Mouse (Mus musculus) myocyte (in vitro differentiated cells): ENCODE measurements around the gene Zbtb43. TPM values are rescaled to one million over a fixed set of nuclear protein-coding genes. Genes with fewer than 3 reads are reported as not detected.

Source experiments
- H3K27me3 ChIP-seq: one replicate; pipeline ENCODE4 v1.6.1; 2011; ENCODE audit not compliant: control insufficient read depth, insufficient read depth, insufficient read length
- H3K36me3 ChIP-seq: one replicate; pipeline ENCODE4 v1.6.1; 2011; ENCODE audit not compliant: control insufficient read depth, insufficient read depth
- H3K4me2 ChIP-seq: one replicate; pipeline ENCODE4 v1.6.1; 2011; ENCODE audit warnings: low read depth, control low read depth
- H3K4me3 ChIP-seq: one replicate; pipeline ENCODE4 v1.5.1; 2011; ENCODE audit warnings: mild to moderate bottlenecking, control low read depth, moderate library complexity
- H3K79me2 ChIP-seq: one replicate; pipeline ENCODE4 v1.6.1; 2011; ENCODE audit not compliant: control insufficient read depth, insufficient read depth
- H3ac ChIP-seq: one replicate; pipeline ENCODE4 v1.6.1; 2011; ENCODE audit not compliant: control insufficient read depth, insufficient read length
- CEBPB ChIP-seq: IDR thresholded peaks from 2 replicates; pipeline ENCODE4 v1.6.1; 2011; ENCODE audit warnings: mild to moderate bottlenecking, moderate library complexity; ENCODE audit not compliant: poor library complexity, insufficient read depth, severe bottlenecking
- E2F4 ChIP-seq: IDR thresholded peaks from one replicate; pipeline ENCODE4 v1.6.1; 2011; ENCODE audit warnings: mild to moderate bottlenecking, control low read depth, moderate library complexity; ENCODE audit not compliant: insufficient read depth
- MAX ChIP-seq: IDR thresholded peaks from one replicate; pipeline ENCODE4 v1.6.1; 2011; ENCODE audit warnings: low read depth, mild to moderate bottlenecking, control low read depth
- MYOD1 ChIP-seq, 3 experiments: IDR thresholded peaks; one replicate each; pipeline ENCODE4 v1.6.1; 2011; ENCODE audit warnings: control low read depth in 2 of 3, low read depth in 2 of 3, mild to moderate bottlenecking in 2 of 3, moderate library complexity in 1 of 3; ENCODE audit not compliant: insufficient read length in 2 of 3, control insufficient read depth in 1 of 3
- MYOG ChIP-seq, 3 experiments: IDR thresholded peaks; one replicate each; pipeline ENCODE4 v1.6.1; 2011; ENCODE audit warnings: control low read depth in 2 of 3, low read depth in 2 of 3, mild to moderate bottlenecking in 2 of 3; ENCODE audit not compliant: insufficient read length in 2 of 3, control insufficient read depth in 1 of 3, insufficient read depth in 1 of 3
- POLR2A ChIP-seq: IDR thresholded peaks from one replicate; pipeline ENCODE4 v1.6.1; 2011; ENCODE audit warnings: low read depth, mild to moderate bottlenecking, control low read depth, moderate library complexity; ENCODE audit not compliant: insufficient read length
- POLR2AphosphoS2 ChIP-seq: IDR thresholded peaks from one replicate; pipeline ENCODE4 v1.6.1; 2011; ENCODE audit warnings: low read depth, control low read depth; ENCODE audit not compliant: insufficient read length
- REST ChIP-seq: IDR thresholded peaks from one replicate; pipeline ENCODE4 v1.6.1; 2011; ENCODE audit warnings: mild to moderate bottlenecking, control low read depth, moderate library complexity; ENCODE audit not compliant: insufficient read depth, insufficient read length
- SRF ChIP-seq: IDR thresholded peaks from one replicate; pipeline ENCODE4 v1.6.1; 2011; ENCODE audit warnings: low read depth; ENCODE audit not compliant: control insufficient read depth, insufficient read length
- TCF12 ChIP-seq: IDR thresholded peaks from one replicate; pipeline ENCODE4 v1.6.1; 2011; ENCODE audit warnings: mild to moderate bottlenecking, control low read depth; ENCODE audit not compliant: poor library complexity, insufficient read depth, severe bottlenecking
- TCF3 ChIP-seq: IDR thresholded peaks from one replicate; pipeline ENCODE4 v1.6.1; 2011; ENCODE audit warnings: low read depth, control low read depth; ENCODE audit not compliant: insufficient read length
- USF1 ChIP-seq: IDR thresholded peaks from one replicate; pipeline ENCODE4 v1.6.1; 2011; ENCODE audit warnings: low read depth, mild to moderate bottlenecking, control low read depth, moderate library complexity
- polyA plus RNA-seq: library from polyadenylated mRNA; unstranded; fragments of >200 nt; fragmentation: generic; extraction: Trizol; gene quantifications from one replicate; pipeline ENCODE4 v1.2.1, GENCODE M21; 2012; ENCODE audit warnings: missing spikeins

The Zbtb43 gene
- polyA plus RNA-seq, 1 experiment = 10.5 TPM

DNA sequence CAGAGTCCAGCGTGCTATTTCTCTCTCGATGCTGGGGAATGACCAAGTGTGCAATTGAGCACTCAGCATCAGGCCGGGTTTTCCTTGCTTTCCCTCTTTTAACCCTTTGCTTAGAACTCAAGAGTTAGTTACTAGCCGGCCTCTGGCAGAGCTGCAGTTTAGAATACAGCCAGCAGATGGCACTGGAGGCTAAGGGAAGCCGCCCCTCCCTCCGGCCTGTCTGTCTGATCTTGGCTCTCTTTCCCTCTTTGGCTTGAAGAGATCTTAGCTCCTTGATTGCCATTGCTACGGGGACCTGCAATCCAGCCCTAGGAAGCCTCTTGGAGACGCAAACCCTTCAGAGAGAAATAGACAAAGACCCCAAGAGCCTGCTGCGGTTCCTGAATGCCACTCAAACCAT, 18.5 kb upstream of the Zbtb43 start:
- no peak for TF ChIP-seq MYOG (IDR thresholded peaks at IDR 0.05; ENCODE audit: control insufficient read depth in 1 of 3, insufficient read depth in 1 of 3, insufficient read length in 2 of 3, low read depth in 2 of 3)
- no peak for TF ChIP-seq REST
- no peak for TF ChIP-seq TCF3
- no peak for TF ChIP-seq MYOD1 (IDR thresholded peaks at IDR 0.05; ENCODE audit: control insufficient read depth in 1 of 3, insufficient read length in 2 of 3, low read depth in 2 of 3)
- no peak for TF ChIP-seq MAX
- TF ChIP-seq POLR2A = no peak
- no peak for TF ChIP-seq TCF12
- no peak for TF ChIP-seq CEBPB
- no peak for TF ChIP-seq POLR2AphosphoS2
- TF ChIP-seq SRF = no peak
- no peak for TF ChIP-seq E2F4
- TF ChIP-seq USF1 = no peak
- Histone ChIP-seq H3K27me3 (peaks cover 15% of the 10 kb centered on the region), H3ac (no peak overlapping the region), H3K4me3 (no peak overlapping the region), H3K36me3 (no peaks in the 10 kb centered on the region), H3K4me2 (no peak overlapping the region), H3K79me2 (no peaks in the 10 kb centered on the region)

DNA sequence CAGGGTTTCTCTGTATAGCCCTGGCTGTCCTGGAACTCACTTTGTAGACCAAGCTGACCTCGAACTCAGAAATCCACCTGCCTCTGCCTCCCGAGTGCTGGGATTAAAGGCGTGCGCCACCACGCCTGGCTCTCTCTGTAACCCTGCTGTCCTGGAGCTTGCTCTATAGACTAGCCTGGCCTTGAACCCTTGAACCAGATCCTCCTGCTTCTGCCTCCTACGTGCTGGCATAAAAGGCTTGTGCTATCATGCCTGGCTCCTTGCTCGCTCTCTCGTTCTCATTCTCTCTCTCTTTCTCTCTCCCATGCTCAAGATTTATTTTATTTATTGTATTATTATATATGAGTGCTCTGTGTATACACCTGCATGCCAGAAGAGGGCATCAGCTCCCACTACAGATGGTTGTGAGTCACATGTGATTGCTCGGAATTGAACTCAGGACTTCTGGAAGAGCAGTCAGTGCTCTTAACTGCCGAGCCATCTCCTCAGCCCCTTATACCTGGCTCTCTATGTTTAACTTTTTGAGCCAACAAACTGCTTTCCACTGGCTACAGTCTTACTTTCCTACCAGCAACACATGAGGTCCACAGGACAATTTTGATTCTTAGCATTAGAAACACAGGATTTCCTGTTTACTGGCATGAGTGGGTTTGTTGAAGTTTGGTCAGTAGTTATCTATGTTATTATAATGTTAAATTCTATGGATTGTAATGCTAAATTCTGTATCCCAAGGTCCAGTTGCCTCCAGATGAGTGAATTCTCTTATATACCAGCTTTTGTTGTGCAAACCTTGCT, 9.8 kb upstream of the Zbtb43 start:
- H3K27me3 ChIP-seq = peaks cover 40% of the 10 kb centered on the region
- H3ac ChIP-seq = no peak overlapping the region
- H3K4me3 ChIP-seq = no peak overlapping the region
- TF ChIP-seq POLR2AphosphoS2 (no peak), MAX (no peak), POLR2A (no peak), MYOD1 (IDR thresholded peaks at IDR 0.05; ENCODE audit: control insufficient read depth in 1 of 3, insufficient read length in 2 of 3, low read depth in 2 of 3) (no peak), E2F4 (no peak), MYOG (IDR thresholded peaks at IDR 0.05; ENCODE audit: control insufficient read depth in 1 of 3, insufficient read depth in 1 of 3, insufficient read length in 2 of 3, low read depth in 2 of 3) (no peak), REST (no peak)
- H3K36me3 ChIP-seq = no peaks in the 10 kb centered on the region
- H3K79me2 ChIP-seq = no peaks in the 10 kb centered on the region
- H3K4me2 ChIP-seq = no peak overlapping the region

DNA sequence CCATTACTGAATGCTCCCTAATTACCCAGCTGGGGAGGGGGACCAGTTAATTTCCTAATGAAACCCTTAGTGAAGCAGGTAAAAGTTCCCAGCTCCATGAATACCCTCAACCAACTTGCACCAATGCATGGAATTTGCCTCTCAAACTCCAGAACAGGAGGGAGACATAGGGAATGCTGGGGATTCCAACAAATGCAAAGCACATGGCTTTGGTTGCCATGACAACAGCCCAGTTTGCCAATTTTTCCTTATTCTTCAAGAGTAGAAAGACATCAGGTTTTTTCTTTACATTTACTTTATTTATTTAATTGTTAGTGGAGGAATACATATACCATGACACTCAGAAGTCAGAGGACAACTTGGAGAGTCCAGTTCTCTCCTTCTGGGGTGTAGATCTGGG, 7.6 kb upstream of the Zbtb43 start:
- H3K36me3 ChIP-seq = no peaks in the 10 kb centered on the region
- no peak overlapping the region for H3ac ChIP-seq
- no peak overlapping the region for H3K4me3 ChIP-seq
- H3K4me2 ChIP-seq = no peak overlapping the region
- TF ChIP-seq TCF12 (no peak), POLR2AphosphoS2 (no peak), MYOG (IDR thresholded peaks at IDR 0.05; ENCODE audit: control insufficient read depth in 1 of 3, insufficient read depth in 1 of 3, insufficient read length in 2 of 3, low read depth in 2 of 3) (no peak), CEBPB (no peak), POLR2A (no peak), REST (no peak), SRF (no peak)
- peaks cover 34% of the 10 kb centered on the region for H3K27me3 ChIP-seq
- H3K79me2 ChIP-seq = no peaks in the 10 kb centered on the region

DNA sequence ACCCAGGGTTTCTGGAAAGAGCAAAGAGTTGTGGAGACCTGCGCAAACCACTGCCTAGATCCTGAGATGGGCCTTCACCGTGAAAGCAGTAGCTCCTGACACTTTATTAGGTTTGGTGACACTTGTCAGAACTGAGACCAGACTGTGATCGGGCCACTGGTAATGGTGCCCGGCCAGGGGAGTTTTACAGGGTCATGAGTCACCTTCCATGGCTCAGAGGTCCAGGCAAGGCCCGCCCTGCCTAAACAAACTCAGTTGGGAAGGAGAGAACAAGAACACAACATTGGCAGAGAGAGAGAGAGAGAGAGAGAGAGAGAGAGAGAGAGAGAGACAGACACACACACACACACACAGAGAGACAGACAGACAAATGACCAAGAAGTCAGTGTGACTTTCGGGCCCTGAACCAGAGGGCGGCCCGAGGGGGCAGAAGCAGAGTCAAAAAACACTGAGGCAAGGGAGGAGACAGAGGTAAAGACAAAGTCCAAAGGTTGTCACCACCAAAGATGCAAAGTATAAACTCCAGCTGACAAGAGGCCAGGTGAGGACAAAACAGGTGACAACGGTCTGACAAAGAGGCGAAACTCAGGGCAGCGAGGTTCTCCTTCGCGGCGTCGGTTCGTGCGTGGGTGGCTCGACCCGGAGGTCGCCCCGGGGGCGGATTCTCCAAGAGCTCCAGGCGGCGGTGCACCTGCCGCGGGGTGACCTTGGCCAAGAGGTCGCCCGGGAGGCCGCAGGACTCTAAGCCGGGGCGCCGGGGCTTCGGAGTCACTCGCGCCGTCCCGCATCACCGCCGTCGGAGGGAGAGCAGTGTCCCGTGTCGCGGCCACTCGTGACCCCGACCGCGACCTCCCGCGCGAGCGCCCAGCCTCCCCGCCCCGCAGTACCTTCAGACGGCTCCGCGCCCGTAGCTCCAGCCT, 553 bp downstream of the Zbtb43 start:
- TF ChIP-seq E2F4 = no peak
- TF ChIP-seq USF1 = no peak
- peak in 1 of 3 experiments; percentile 40 for TF ChIP-seq MYOD1 (IDR thresholded peaks at IDR 0.05; ENCODE audit: control insufficient read depth in 1 of 3, insufficient read length in 2 of 3, low read depth in 2 of 3)
- no peak for TF ChIP-seq SRF
- no peak for TF ChIP-seq CEBPB
- no peak for TF ChIP-seq POLR2A
- peak in 1 of 3 experiments; percentile 62 for TF ChIP-seq MYOG (IDR thresholded peaks at IDR 0.05; ENCODE audit: control insufficient read depth in 1 of 3, insufficient read depth in 1 of 3, insufficient read length in 2 of 3, low read depth in 2 of 3)
- no peak for TF ChIP-seq REST
- no peak for TF ChIP-seq MAX
- TF ChIP-seq TCF12 = no peak
- TF ChIP-seq POLR2AphosphoS2 = no peak
- TF ChIP-seq TCF3 = no peak
- Histone ChIP-seq H3K79me2 (peaks cover 36% of the 10 kb centered on the region), H3K36me3 (peaks cover 13% of the 10 kb centered on the region), H3K27me3 (peaks cover 5% of the 10 kb centered on the region), H3K4me3 (peak overlapping the region; percentile 74), H3K4me2 (peak overlapping the region; percentile 91), H3ac (peak overlapping the region; percentile 68)
